Mouse (Mus musculus) activated CD4-positive, CD25-positive, alpha-beta regulatory T cell, adult 4 months (primary cell): ENCODE results near the gene Ccdc63. TPM values are rescaled to one million over a fixed set of nuclear protein-coding genes. Genes with fewer than 3 reads are reported as not detected.

Experiments used
- ATAC-seq: one replicate; pipeline ENCODE4 v1.8.0; 2017
- polyA plus RNA-seq, 2 experiments: library from polyadenylated mRNA; unstranded; fragments of 100-300 nt; shearing (Covaris generic); gene quantifications; one replicate each; pipeline ENCODE4 v1.2.1; 2017

Gene Ccdc63
- polyA plus RNA-seq, 2 experiments from 2014 or later: 1.0 TPM; not detected in 1

GRCm38 (mm10) chr5:122116243-122116642, 24.4 kb downstream of the Ccdc63 start:
- no peak for ATAC-seq

DNA sequence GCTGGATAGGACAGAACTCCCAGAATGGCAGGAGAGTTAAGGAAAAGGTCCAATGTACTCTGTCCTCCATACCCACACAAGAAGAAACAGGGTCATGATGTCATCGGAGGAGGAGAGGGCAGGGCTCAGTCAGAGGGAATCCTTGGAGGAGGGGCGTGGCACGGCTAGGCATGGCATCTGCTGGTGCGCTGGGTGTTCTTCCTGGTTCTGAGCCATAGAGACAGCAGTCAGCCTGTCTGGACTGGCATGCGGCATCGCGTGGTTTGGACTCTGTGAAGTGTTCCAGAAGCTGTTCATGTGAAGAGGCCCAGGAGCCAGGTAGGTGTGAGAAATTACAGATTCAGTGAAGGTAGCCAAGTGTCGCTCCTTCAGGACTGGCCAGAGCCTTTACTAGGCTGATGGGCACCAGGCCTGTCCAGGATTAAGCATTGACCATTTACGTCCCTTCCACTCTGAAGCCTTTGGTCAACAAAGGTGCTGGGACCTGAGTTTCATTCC, 25.3 kb downstream of the Ccdc63 start:
- no peak for ATAC-seq

- ATAC-seq: no peak
These were observed 26.4 kb downstream of the Ccdc63 start for GRCm38 (mm10) chr5:122114176-122114575.

DNA sequence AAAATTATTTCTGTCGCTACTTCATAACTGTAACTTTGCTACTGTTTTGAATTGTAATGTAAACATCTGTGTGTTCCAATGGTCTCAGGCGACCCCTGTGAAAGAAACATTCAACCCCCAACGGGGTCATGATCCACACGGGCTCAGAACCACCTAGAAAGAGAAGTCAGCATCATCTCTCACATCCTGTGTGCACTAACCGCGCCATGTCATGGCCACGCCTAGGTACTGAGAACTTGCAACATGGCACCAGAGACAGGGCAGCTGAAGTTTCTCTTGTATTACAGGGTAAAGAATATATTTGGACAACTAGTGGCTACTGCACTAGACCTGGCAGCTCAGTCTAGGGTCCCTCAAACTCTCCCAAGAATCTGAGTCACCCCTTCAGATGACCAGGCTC, 27.2 kb downstream of the Ccdc63 start:
- ATAC-seq: no peak

GRCm38 (mm10) chr5:122111933-122112248, 28.7 kb downstream of the Ccdc63 start:
- no peak for ATAC-seq

- no peak for ATAC-seq
These were observed 29.3 kb downstream of the Ccdc63 start for GRCm38 (mm10) chr5:122111091-122111932.

- no peak for ATAC-seq
These were observed 30.0 kb downstream of the Ccdc63 start for GRCm38 (mm10) chr5:122110625-122111024.

DNA sequence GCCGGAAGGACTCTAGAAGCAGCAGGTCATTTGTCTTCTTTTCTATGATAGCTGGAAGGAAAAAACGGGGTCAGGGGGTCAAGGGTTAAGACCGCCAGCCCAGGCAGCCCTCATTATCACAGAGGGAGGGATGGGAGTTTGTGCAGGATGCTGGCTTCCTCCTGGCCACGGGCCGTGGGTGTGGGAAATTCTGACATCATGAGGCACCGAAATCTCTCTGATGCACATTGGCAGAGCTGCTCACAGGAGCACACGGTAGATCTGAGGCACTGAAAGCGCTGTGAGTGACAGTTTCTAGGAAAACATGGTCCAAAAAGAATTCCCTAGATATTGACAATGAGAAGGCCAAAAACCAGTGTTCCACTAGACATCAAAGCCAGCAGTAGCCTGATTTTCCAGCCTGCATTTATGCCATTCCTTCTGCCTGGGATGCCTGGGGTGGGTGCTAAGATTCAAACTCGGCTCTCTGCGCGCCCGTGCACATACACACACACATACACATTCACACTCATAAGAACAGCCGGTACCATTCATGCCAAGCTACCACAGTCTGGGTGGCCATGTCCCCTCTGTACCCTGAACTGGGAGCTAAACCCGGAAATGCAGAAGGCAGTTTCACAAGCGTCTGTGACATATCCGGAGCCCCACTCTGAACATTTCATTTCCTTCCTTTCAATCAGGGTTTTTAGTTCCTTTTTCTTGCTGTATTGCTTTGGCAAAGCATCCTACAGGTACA, 31.1 kb downstream of the Ccdc63 start:
- ATAC-seq: no peak

DNA sequence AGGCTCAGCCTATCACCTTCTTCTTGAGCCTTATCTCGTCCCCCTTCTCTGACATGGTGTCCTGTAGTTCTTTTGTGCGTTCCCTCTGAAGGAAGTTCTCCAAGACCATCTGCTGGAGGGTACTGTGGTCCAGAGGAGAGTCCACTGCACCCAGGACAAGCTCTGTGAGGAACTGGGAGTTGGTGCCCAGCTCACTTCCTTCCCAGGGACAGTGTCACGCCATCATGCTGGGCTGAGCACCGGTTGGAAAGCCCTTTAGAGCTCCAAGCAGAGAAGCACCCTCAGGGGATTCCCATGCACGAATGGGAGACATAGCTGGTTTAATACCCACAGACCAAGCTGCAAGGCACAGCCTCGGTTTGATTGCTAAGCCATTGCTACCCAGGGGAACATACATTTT, 32.5 kb downstream of the Ccdc63 start:
- ATAC-seq: no peak

GRCm38 (mm10) chr5:122106212-122106611, 34.4 kb downstream of the Ccdc63 start:
- no peak for ATAC-seq

DNA sequence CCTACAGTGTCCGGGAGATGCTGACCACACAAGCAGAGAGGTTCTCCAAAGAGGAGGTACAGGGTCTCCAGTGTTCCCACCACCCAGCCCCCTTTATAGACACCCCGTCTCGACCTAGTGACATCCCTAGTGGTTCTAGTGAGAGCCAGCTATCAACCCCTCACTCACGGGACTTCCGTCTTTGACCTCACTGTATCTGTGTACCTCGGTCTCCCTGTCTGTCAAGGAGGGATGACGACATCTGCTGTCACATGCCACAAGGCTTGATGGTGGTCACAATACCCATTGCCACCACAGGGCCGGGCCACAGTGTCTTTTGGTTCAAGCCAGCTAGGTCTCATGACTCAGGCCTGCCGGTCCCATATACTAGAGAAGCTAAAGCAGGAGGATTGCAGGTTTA, 35.6 kb downstream of the Ccdc63 start:
- no peak for ATAC-seq

GRCm38 (mm10) chr5:122104201-122104600, 36.4 kb downstream of the Ccdc63 start:
- ATAC-seq: no peak

- ATAC-seq: no peak
These were observed 37.5 kb downstream of the Ccdc63 start for GRCm38 (mm10) chr5:122103075-122103474.

GRCm38 (mm10) chr5:122102476-122103050, 38.1 kb downstream of the Ccdc63 start:
- ATAC-seq: no peak

- no peak for ATAC-seq
These were observed 46.2 kb downstream of the Ccdc63 start for GRCm38 (mm10) chr5:122094439-122094838.

GRCm38 (mm10) chr5:122093734-122094133, 46.9 kb downstream of the Ccdc63 start:
- no peak for ATAC-seq

- no peak for ATAC-seq
These were observed 47.8 kb downstream of the Ccdc63 start for GRCm38 (mm10) chr5:122092794-122093193.

- ATAC-seq: no peak
These were observed 49.6 kb downstream of the Ccdc63 start for GRCm38 (mm10) chr5:122091070-122091469.

DNA sequence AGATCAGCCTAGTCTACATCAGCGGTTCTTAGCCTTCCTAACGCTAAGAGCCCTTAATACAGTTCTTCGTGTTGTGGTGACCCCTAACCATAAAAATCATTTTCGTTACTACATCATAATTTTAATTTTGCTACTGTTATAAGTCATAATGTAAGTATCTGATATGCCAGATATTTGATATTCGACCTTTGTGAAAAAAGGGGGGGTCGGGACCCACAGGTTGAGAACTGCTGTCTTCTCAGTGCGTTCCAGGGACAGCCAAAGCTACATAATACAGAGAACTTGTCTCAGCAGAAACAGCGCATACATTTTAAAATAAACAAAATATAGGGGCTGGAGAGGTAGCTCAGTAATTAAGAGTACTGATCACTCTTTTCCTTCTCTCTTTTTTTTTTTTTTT, 51.0 kb downstream of the Ccdc63 start:
- no peak for ATAC-seq

DNA sequence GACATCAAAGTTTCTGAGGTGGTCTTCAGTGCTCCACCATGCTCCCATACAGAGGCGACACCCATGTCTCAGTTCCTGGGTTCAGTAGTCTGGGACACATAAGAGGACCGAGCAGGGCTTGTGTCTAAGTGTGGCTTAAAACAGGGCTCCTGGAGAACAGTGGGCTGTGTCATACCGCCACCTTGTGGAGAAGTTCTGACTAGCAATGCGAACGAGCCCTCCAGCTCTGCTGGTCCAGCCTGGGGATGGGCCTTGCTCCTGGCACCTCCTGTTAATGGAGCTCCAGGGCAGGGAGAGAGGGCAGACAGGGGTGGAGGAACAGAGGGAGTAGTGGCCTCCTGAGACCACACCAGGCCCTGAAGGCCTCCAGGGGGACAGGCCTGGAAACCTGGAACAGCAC, 51.7 kb downstream of the Ccdc63 start:
- ATAC-seq: no peak

- no peak for ATAC-seq
These were observed 54.5 kb downstream of the Ccdc63 start for GRCm38 (mm10) chr5:122086121-122086520.

DNA sequence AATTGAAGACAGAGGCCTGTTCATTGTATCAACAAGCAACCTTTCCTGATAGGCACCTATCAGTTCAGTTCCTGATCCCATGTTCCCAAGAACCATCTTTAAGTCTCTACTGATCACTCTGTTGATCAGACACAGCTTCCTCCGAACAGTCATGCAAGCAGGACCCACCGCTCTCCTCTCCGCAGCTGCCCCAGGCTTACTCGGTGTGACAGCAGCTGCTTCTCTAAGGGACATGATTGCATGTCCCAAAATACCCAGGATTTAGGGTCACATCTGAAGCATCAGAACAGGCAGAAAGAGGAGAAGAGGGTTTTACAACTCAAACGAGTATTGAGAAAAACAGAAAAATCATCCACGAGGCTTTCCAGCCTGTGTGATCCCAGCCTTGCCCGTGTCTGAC, 55.3 kb downstream of the Ccdc63 start:
- ATAC-seq: no peak

- no peak for ATAC-seq
These were observed 56.2 kb downstream of the Ccdc63 start for GRCm38 (mm10) chr5:122084470-122084869.

GRCm38 (mm10) chr5:122083282-122083681, 57.3 kb downstream of the Ccdc63 start:
- ATAC-seq: no peak
